Comparison of ENCODE assay signal across 18 mouse cellular contexts in genomic region chr7:126026600-126026999, GRCm38 (mm10). TPM values are rescaled to one million over a fixed set of nuclear protein-coding genes. Genes with fewer than 3 reads are reported as not detected.
DNase-seq lines count a peak whose midpoint lies in the region; ATAC-seq and TF ChIP-seq lines count a peak whose summit lies in the region.
"Had no signal": no experiment of that assay in that cellular context is flagged by ENCODE, and none has a peak within 500 bp of the region (broad histone marks: within the 10 kb centered on the region; RNA-seq: fewer than 3 reads in every experiment).

No protein-coding gene starts in this region.

- 46% methylated on average over 5 of the region's 5 CpGs for WGBS in kidney, postnatal 0 days
- 55% methylated on average over 5 of the region's 5 CpGs for WGBS in midbrain, postnatal 0 days
- WGBS in midbrain, embryonic 13.5 days, result 59% methylated on average over 5 of the region's 5 CpGs
- 60% methylated on average over 5 of the region's 5 CpGs for WGBS in hindbrain, embryonic 16.5 days

- intact Hi-C loops in left cerebral cortex, postnatal 25 days (cut with DNase I), result no loop called here

- no peaks in the 10 kb centered on the region for H3K36me3 ChIP-seq in kidney, postnatal 0 days (ENCODE audit: insufficient read depth, low read length)
- no peaks in the 10 kb centered on the region for H3K36me3 ChIP-seq in midbrain, postnatal 0 days (ENCODE audit: insufficient read depth, low read length)
- no peaks in the 10 kb centered on the region for H3K36me3 ChIP-seq in midbrain, embryonic 13.5 days
- no peaks in the 10 kb centered on the region for H3K36me3 ChIP-seq in hindbrain, embryonic 16.5 days (ENCODE audit: control insufficient read depth, insufficient read depth, low read length)
- H3K36me3 ChIP-seq: G1E; heart, embryonic 13.5 days; kidney, embryonic 15.5 days; limb, embryonic 12.5 days; midbrain, embryonic 15.5 days; neural tube, embryonic 13.5 days had no signal

- H3K4me1 ChIP-seq in kidney, postnatal 0 days (replicated peaks; ENCODE audit: insufficient read depth, low read length), result no peaks in the 10 kb centered on the region
- no peaks in the 10 kb centered on the region for H3K4me1 ChIP-seq in midbrain, postnatal 0 days (ENCODE audit: insufficient read depth, low read length)
- H3K4me1 ChIP-seq in midbrain, embryonic 13.5 days (replicated peaks), result peaks cover 8% of the 10 kb centered on the region; the same call in 1 of the 2 replicates
- peaks cover 3% of the 10 kb centered on the region; the same call in 1 of the 2 replicates for H3K4me1 ChIP-seq in hindbrain, embryonic 16.5 days (ENCODE audit: control insufficient read depth, insufficient read depth, low read depth, low read length)
- H3K4me1 ChIP-seq: kidney, embryonic 15.5 days; limb, embryonic 12.5 days had no signal

- H3K9me3 ChIP-seq in kidney, postnatal 0 days (replicated peaks; ENCODE audit: low read length), result no peaks in the 10 kb centered on the region
- H3K9me3 ChIP-seq in midbrain, postnatal 0 days (ENCODE audit: low read length), result no peaks in the 10 kb centered on the region
- H3K9me3 ChIP-seq in midbrain, embryonic 13.5 days, result no peaks in the 10 kb centered on the region
- H3K9me3 ChIP-seq in hindbrain, embryonic 16.5 days (ENCODE audit: control insufficient read depth, low read length), result no peaks in the 10 kb centered on the region
- H3K9me3 ChIP-seq: G1E; heart, embryonic 13.5 days; kidney, embryonic 15.5 days; limb, embryonic 12.5 days; midbrain, embryonic 15.5 days; neural tube, embryonic 13.5 days had no signal

- no peak overlapping the region for H3K4me2 ChIP-seq in kidney, postnatal 0 days (ENCODE audit: low read length)
- H3K4me2 ChIP-seq in midbrain, postnatal 0 days (ENCODE audit: low read depth, low read length, poor library complexity, severe bottlenecking), result no peak overlapping the region
- no peak overlapping the region for H3K4me2 ChIP-seq in midbrain, embryonic 13.5 days (replicated peaks)
- H3K4me2 ChIP-seq in hindbrain, embryonic 16.5 days (ENCODE audit: low read length), result no peak overlapping the region
- H3K4me2 ChIP-seq: heart, embryonic 13.5 days; hindbrain, embryonic 14.5 days; kidney, embryonic 15.5 days; limb, embryonic 12.5 days; midbrain, embryonic 15.5 days; neural tube, embryonic 13.5 days had no signal

- peak; percentile 54 for TF ChIP-seq CTCF in kidney, postnatal 0 days (IDR thresholded peaks at IDR 0.05; ENCODE audit: low read depth)
- TF ChIP-seq CTCF in midbrain, postnatal 0 days (IDR thresholded peaks at IDR 0.05), result peak; percentile 65

- no peaks in the 10 kb centered on the region for H3K27me3 ChIP-seq in kidney, postnatal 0 days (ENCODE audit: insufficient read depth, low read length)
- H3K27me3 ChIP-seq in midbrain, postnatal 0 days (ENCODE audit: insufficient read depth, low read length), result no peaks in the 10 kb centered on the region
- no peaks in the 10 kb centered on the region for H3K27me3 ChIP-seq in midbrain, embryonic 13.5 days
- no peaks in the 10 kb centered on the region for H3K27me3 ChIP-seq in hindbrain, embryonic 16.5 days (replicated peaks; ENCODE audit: control insufficient read depth, insufficient read depth, low read length)
- H3K27me3 ChIP-seq: heart, embryonic 13.5 days; kidney, embryonic 15.5 days; limb, embryonic 12.5 days; midbrain, embryonic 15.5 days; neural tube, embryonic 13.5 days had no signal

- H3K27ac ChIP-seq in kidney, postnatal 0 days, result no peak overlapping the region
- H3K27ac ChIP-seq in midbrain, postnatal 0 days (ENCODE audit: low read depth, low read length), result no peak overlapping the region
- no peak overlapping the region for H3K27ac ChIP-seq in midbrain, embryonic 13.5 days
- H3K27ac ChIP-seq in hindbrain, embryonic 16.5 days (ENCODE audit: low read depth, low read length), result no peak overlapping the region
- H3K27ac ChIP-seq: heart, embryonic 13.5 days; hindbrain, embryonic 14.5 days; kidney, embryonic 15.5 days; limb, embryonic 12.5 days; midbrain, embryonic 15.5 days had no signal

- no peak overlapping the region for H3K9ac ChIP-seq in kidney, postnatal 0 days (ENCODE audit: low read depth, low read length)
- H3K9ac ChIP-seq in midbrain, postnatal 0 days (replicated peaks; ENCODE audit: low read length, poor library complexity, severe bottlenecking), result no peak overlapping the region
- H3K9ac ChIP-seq in midbrain, embryonic 13.5 days (replicated peaks), result no peak overlapping the region
- H3K9ac ChIP-seq in hindbrain, embryonic 16.5 days (ENCODE audit: low read depth, low read length), result no peak overlapping the region
- H3K9ac ChIP-seq: heart, embryonic 13.5 days; hindbrain, embryonic 14.5 days; kidney, embryonic 15.5 days; limb, embryonic 12.5 days; midbrain, embryonic 15.5 days; neural tube, embryonic 13.5 days had no signal

- DNase-seq in adrenal gland, postnatal 14 days, result peak; percentile 18
- DNase-seq in adrenal gland, postnatal 4 days (ENCODE audit: low spot score in 2 of 2), result no peak
- peak; percentile 41 for DNase-seq in kidney, postnatal 0 days (ENCODE audit: low spot score)
- DNase-seq in kidney, postnatal 25 days, result no peak
- peak; percentile 54 for DNase-seq in midbrain, postnatal 0 days (ENCODE audit: low spot score)
- no peak for DNase-seq in left cerebral cortex, postnatal 25 days (ENCODE audit: low spot score in 2 of 2)
- DNase-seq: gastrocnemius, postnatal 36 days; thymus, postnatal 4 days had no signal

- no peak overlapping the region for H3K4me3 ChIP-seq in kidney, postnatal 0 days (replicated peaks; ENCODE audit: low read depth, low read length)
- H3K4me3 ChIP-seq in midbrain, postnatal 0 days (ENCODE audit: low read depth, low read length), result no peak overlapping the region
- no peak overlapping the region for H3K4me3 ChIP-seq in midbrain, embryonic 13.5 days (replicated peaks)
- no peak overlapping the region for H3K4me3 ChIP-seq in hindbrain, embryonic 16.5 days (ENCODE audit: low read length)
- H3K4me3 ChIP-seq: erythroblast, embryonic 14.5 days; heart, embryonic 13.5 days; kidney, embryonic 15.5 days; limb, embryonic 12.5 days; midbrain, embryonic 15.5 days; neural tube, embryonic 13.5 days had no signal

- ATAC-seq in kidney, postnatal 0 days (replicated peaks; ENCODE audit: low FRiP score, low read depth), result no peak
- no peak for ATAC-seq in midbrain, postnatal 0 days (ENCODE audit: low FRiP score)
- ATAC-seq in midbrain, embryonic 13.5 days, result no peak
- ATAC-seq in hindbrain, embryonic 16.5 days, result no peak
- ATAC-seq: midbrain, embryonic 15.5 days had no signal

RNA-seq across cellular contexts. Expression of gene Gsg1l, which starts 55.6 kb away (rescaled TPM):
- total RNA-seq in adrenal gland, postnatal 14 days (2021), result 12.1 and 16.9 TPM in 2 replicates
- total RNA-seq in adrenal gland, postnatal 4 days (2021), result 10 to 100 TPM; 13.2 to 13.9 TPM
- polyA plus RNA-seq in kidney, postnatal 0 days (2015; fragmentation: Nextera tagmentation; extraction: Ambion mirVana), result 0.72 and 0.78 TPM in 2 replicates
- 38.3 and 42.7 TPM in 2 replicates for total RNA-seq in midbrain, postnatal 0 days (2014; rRNA removed)
- 17.8 and 19.3 TPM in 2 replicates for polyA plus RNA-seq in midbrain, postnatal 0 days (2015; fragmentation: Nextera tagmentation; extraction: Ambion mirVana)
- polyA plus RNA-seq in midbrain, embryonic 13.5 days (2015; fragmentation: Nextera tagmentation; extraction: Ambion mirVana), result 5.0 and 6.8 TPM in 2 replicates
- 16.9 and 20.3 TPM in 2 replicates for polyA plus RNA-seq in hindbrain, embryonic 16.5 days (2015; fragmentation: Nextera tagmentation; extraction: Ambion mirVana)
- total RNA-seq in left cerebral cortex, postnatal 25 days (2021), result 10 to 100 TPM; 81.6 to 84.0 TPM
- total RNA-seq: gastrocnemius, postnatal 36 days had no signal
- polyA plus RNA-seq: erythroblast, embryonic 14.5 days; G1E had no signal

Comparison
In these comparisons a context has a peak if more than half of its experiments do, and no peak if none do; other contexts are left out.
1. DNase-seq: peak in adrenal gland, postnatal 14 days (single experiment), kidney, postnatal 0 days (single experiment) and midbrain, postnatal 0 days (single experiment); none in adrenal gland, postnatal 4 days (0 of 2), kidney, postnatal 25 days (0 of 2) and left cerebral cortex, postnatal 25 days (0 of 2).